Comparison of ENCODE assay signal across 8 mouse cellular contexts in genomic region chr11:4594608-4595500, GRCm38 (mm10). TPM values are rescaled to one million over a fixed set of nuclear protein-coding genes. Genes with fewer than 3 reads are reported as not detected.
DNase-seq lines count a peak whose midpoint lies in the region; ATAC-seq and TF ChIP-seq lines count a peak whose summit lies in the region.

Gene Mtmr3, minus strand, starts transcription at chr11:4594863.

- H3K27me3 ChIP-seq in CH12.LX (replicated peaks) = no peaks in the 10 kb centered on the region
- H3K27me3 ChIP-seq in forebrain, embryonic 12.5 days = no peaks in the 10 kb centered on the region
- no peaks in the 10 kb centered on the region for H3K27me3 ChIP-seq in heart, postnatal 0 days (ENCODE audit: control insufficient read depth, insufficient read depth, low read length)
- no peaks in the 10 kb centered on the region for H3K27me3 ChIP-seq in liver, embryonic 16.5 days (ENCODE audit: control insufficient read depth, insufficient read depth, low read depth, low read length)
- no peaks in the 10 kb centered on the region for H3K27me3 ChIP-seq in neural tube, embryonic 13.5 days
- no peaks in the 10 kb centered on the region for H3K27me3 ChIP-seq in testis, adult 2 months (ENCODE audit: control insufficient read depth, insufficient read depth, low read length)

- peak within 1 kb of the TSS; percentile 79 for H3K9ac ChIP-seq in CH12.LX (ENCODE audit: insufficient read depth, low read depth)
- H3K9ac ChIP-seq in forebrain, embryonic 12.5 days = peak within 1 kb of the TSS; percentile 98
- H3K9ac ChIP-seq in heart, postnatal 0 days (replicated peaks; ENCODE audit: low read depth, low read length) = peak within 1 kb of the TSS; percentile 97
- H3K9ac ChIP-seq in liver, embryonic 16.5 days (ENCODE audit: low read depth, low read length) = peak within 1 kb of the TSS; percentile 100
- peak within 1 kb of the TSS; percentile 99 for H3K9ac ChIP-seq in neural tube, embryonic 13.5 days

- peaks cover 0 to 5% of the 10 kb centered on the region in 2 experiments for H3K36me3 ChIP-seq in CH12.LX (replicated peaks in 1 of 2; ENCODE audit: control insufficient read depth in 1 of 2, insufficient read depth in 1 of 2, low read length in 1 of 2)
- no peaks in the 10 kb centered on the region for H3K36me3 ChIP-seq in forebrain, embryonic 12.5 days (replicated peaks)
- no peaks in the 10 kb centered on the region for H3K36me3 ChIP-seq in heart, postnatal 0 days (replicated peaks; ENCODE audit: control insufficient read depth, insufficient read depth, low read length)
- H3K36me3 ChIP-seq in liver, embryonic 16.5 days (ENCODE audit: control insufficient read depth, insufficient read depth) = no peaks in the 10 kb centered on the region
- H3K36me3 ChIP-seq in neural tube, embryonic 13.5 days = no peaks in the 10 kb centered on the region
- no peaks in the 10 kb centered on the region for H3K36me3 ChIP-seq in testis, adult 2 months (ENCODE audit: control insufficient read depth, insufficient read depth, low read length)

- peak within 1 kb of the TSS; percentile 55 for H3K27ac ChIP-seq in CH12.LX (ENCODE audit: insufficient read depth, low read depth)
- peak within 1 kb of the TSS; percentile 95 for H3K27ac ChIP-seq in forebrain, embryonic 12.5 days
- H3K27ac ChIP-seq in heart, postnatal 0 days (ENCODE audit: low read depth) = peak within 1 kb of the TSS; percentile 98
- peak within 1 kb of the TSS; percentile 97 for H3K27ac ChIP-seq in liver, embryonic 16.5 days (ENCODE audit: low read length)
- H3K27ac ChIP-seq in neural tube, embryonic 13.5 days (replicated peaks) = peak within 1 kb of the TSS; percentile 97
- H3K27ac ChIP-seq in testis, adult 2 months (ENCODE audit: control insufficient read depth, insufficient read depth, low read depth, low read length) = peak within 1 kb of the TSS; percentile 87

- H3K4me3 ChIP-seq in CH12.LX (replicated peaks in 1 of 3; ENCODE audit: low read depth in 2 of 3, low read length in 2 of 3, poor library complexity in 1 of 3) = peak within 1 kb of the TSS; percentile 71 to 93 (median 72)
- peak within 1 kb of the TSS; percentile 96 for H3K4me3 ChIP-seq in forebrain, embryonic 12.5 days (replicated peaks)
- H3K4me3 ChIP-seq in heart, postnatal 0 days (ENCODE audit: low read depth, low read length) = peak within 1 kb of the TSS; percentile 95
- H3K4me3 ChIP-seq in liver, embryonic 16.5 days (ENCODE audit: low read depth, low read length) = peak within 1 kb of the TSS; percentile 100
- H3K4me3 ChIP-seq in neural tube, embryonic 13.5 days = peak within 1 kb of the TSS; percentile 94
- peak within 1 kb of the TSS; percentile 99 for H3K4me3 ChIP-seq in testis, adult 2 months (ENCODE audit: control insufficient read depth, low read depth, low read length)

- peak; percentile 96 for DNase-seq in CH12.LX (ENCODE audit: extremely low read depth)
- DNase-seq in c-Kit-positive CD71-positive TER-119-negative erythroid progenitor cells, embryonic 14.5 days (ENCODE audit: low read depth) = peak; percentile 88
- peak; percentile 94 for DNase-seq in heart, postnatal 0 days (ENCODE audit: low spot score)
- peak; percentile 98 to 99 for DNase-seq in kidney, postnatal 4 days

- peaks cover 8 to 57% of the 10 kb centered on the region in 2 experiments for H3K4me1 ChIP-seq in CH12.LX (ENCODE audit: control insufficient read depth in 1 of 2, insufficient read depth in 2 of 2)
- H3K4me1 ChIP-seq in forebrain, embryonic 12.5 days = peaks cover 13% of the 10 kb centered on the region
- peaks cover 21% of the 10 kb centered on the region for H3K4me1 ChIP-seq in heart, postnatal 0 days (ENCODE audit: control insufficient read depth, insufficient read depth)
- H3K4me1 ChIP-seq in liver, embryonic 16.5 days (ENCODE audit: control insufficient read depth, low read depth, low read length) = peaks cover 17% of the 10 kb centered on the region
- H3K4me1 ChIP-seq in neural tube, embryonic 13.5 days (replicated peaks) = peaks cover 32% of the 10 kb centered on the region
- H3K4me1 ChIP-seq in testis, adult 2 months (ENCODE audit: control insufficient read depth, insufficient read depth, low read length) = peaks cover 3% of the 10 kb centered on the region; the same call in 1 of the 2 replicates

- TF ChIP-seq RAD21 in CH12.LX (IDR thresholded peaks at IDR 0.05; ENCODE audit: low read depth, low read length) = no peak

- TF ChIP-seq EP300 in CH12.LX (IDR thresholded peaks at IDR 0.05; ENCODE audit: low read length) = no peak
- TF ChIP-seq EP300 in heart, postnatal 0 days (IDR thresholded peaks at IDR 0.05; ENCODE audit: low read depth) = peak; percentile 75; the same call in 1 of the 2 replicates

- WGBS in forebrain, embryonic 12.5 days = 6% methylated on average over 46 of the region's 53 CpGs
- WGBS in heart, postnatal 0 days = 5% methylated on average over 47 of the region's 53 CpGs
- WGBS in liver, embryonic 16.5 days (ENCODE audit: insufficient replicate concordance) = 3% methylated on average over 53 of the region's 53 CpGs
- 5% methylated on average over 49 of the region's 53 CpGs for WGBS in neural tube, embryonic 13.5 days

- ATAC-seq in forebrain, embryonic 12.5 days (ENCODE audit: low FRiP score) = peak; percentile 96
- ATAC-seq in heart, postnatal 0 days (ENCODE audit: insufficient read depth, low read depth) = peak; percentile 96
- peak; percentile 96 for ATAC-seq in liver, embryonic 16.5 days (ENCODE audit: low read depth)
- ATAC-seq in neural tube, embryonic 13.5 days (ENCODE audit: low read depth) = peak; percentile 95

- H3K4me2 ChIP-seq in CH12.LX (ENCODE audit: insufficient read depth, low read depth, poor library complexity, severe bottlenecking) = peak within 1 kb of the TSS; percentile 100
- H3K4me2 ChIP-seq in forebrain, embryonic 12.5 days = peak within 1 kb of the TSS; percentile 61
- peak within 1 kb of the TSS; percentile 61 for H3K4me2 ChIP-seq in heart, postnatal 0 days (ENCODE audit: low read depth, low read length)
- peak within 1 kb of the TSS; percentile 72 for H3K4me2 ChIP-seq in liver, embryonic 16.5 days (ENCODE audit: low read depth, low read length)
- H3K4me2 ChIP-seq in neural tube, embryonic 13.5 days = peak within 1 kb of the TSS; percentile 73

- H3K9me3 ChIP-seq in CH12.LX (replicated peaks; ENCODE audit: low read length) = no peaks in the 10 kb centered on the region
- H3K9me3 ChIP-seq in forebrain, embryonic 12.5 days = no peaks in the 10 kb centered on the region
- H3K9me3 ChIP-seq in heart, postnatal 0 days (replicated peaks; ENCODE audit: control insufficient read depth, low read length) = no peaks in the 10 kb centered on the region
- H3K9me3 ChIP-seq in liver, embryonic 16.5 days (replicated peaks; ENCODE audit: control insufficient read depth, low read length) = no peaks in the 10 kb centered on the region
- H3K9me3 ChIP-seq in neural tube, embryonic 13.5 days = no peaks in the 10 kb centered on the region

- peak; percentile 84 for TF ChIP-seq POLR2A in CH12.LX (IDR thresholded peaks at IDR 0.05; ENCODE audit: low read depth, low read length)
- peak; percentile 80 for TF ChIP-seq POLR2A in testis, adult 2 months (IDR thresholded peaks at IDR 0.05; ENCODE audit: control insufficient read depth, low read depth, low read length)

- no peak for TF ChIP-seq CTCF in CH12.LX (conservative IDR thresholded peaks at IDR 0.05 in 1 of 2, IDR thresholded peaks at IDR 0.05 in 1 of 2; ENCODE audit: low read depth in 2 of 2, low read length in 2 of 2)
- no peak for TF ChIP-seq CTCF in heart, postnatal 0 days (IDR thresholded peaks at IDR 0.05; ENCODE audit: low read depth)
- no peak for TF ChIP-seq CTCF in testis, adult 2 months (IDR thresholded peaks at IDR 0.05; ENCODE audit: control insufficient read depth, insufficient read depth, insufficient replicate concordance, low read depth, low read length)

- in situ Hi-C loops in CH12.LX (cut with MboI; ENCODE audit: low pct_ligation_motif_present, low pct_unique_long_range_greater_than_20kb, low sequenced_read_pairs) = loop anchor here (5.0 kb wide), 1 partner anchor 42 kb away; the partner anchor contains the start of gene Ascc2

- peaks cover 43% of the 10 kb centered on the region for H3K79me2 ChIP-seq in CH12.LX (replicated peaks; ENCODE audit: control insufficient read depth, extremely low read depth, insufficient read depth, poor library complexity, severe bottlenecking)

- dilution Hi-C loops in CH12.LX (cut with MboI; ENCODE audit: extremely low pct_ligation_motif_present, extremely low pct_unique_long_range_greater_than_20kb, low sequenced_read_pairs) = no loop called here

TF ChIP-seq in CH12.LX, 34 proteins besides CTCF, POLR2A, EP300 and RAD21 (continues in another document):
- TF ChIP-seq ZMIZ1 (IDR thresholded peaks at IDR 0.05; ENCODE audit: low read depth, low read length) (0 out of 2 replicates have a peak, but pooled peaks have one; percentile 26), IRF4 (IDR thresholded peaks at IDR 0.05; ENCODE audit: low read depth, low read length) (0 out of 2 replicates have a peak, but pooled peaks have one; percentile 11), ELF1 (IDR thresholded peaks at IDR 0.05; ENCODE audit: low read depth, low read length) (0 out of 2 replicates have a peak, but pooled peaks have one; percentile 31), SIN3A (IDR thresholded peaks at IDR 0.05; ENCODE audit: low read length) (peak; percentile 41; the same call in 1 of the 2 replicates), ZNF384 (IDR thresholded peaks at IDR 0.05; ENCODE audit: low read depth, low read length) (no peak), MAX (IDR thresholded peaks at IDR 0.05; ENCODE audit: low read length) (no peak), USF1 (IDR thresholded peaks at IDR 0.05; ENCODE audit: low read depth, low read length) (peak; percentile 56), TCF12 (IDR thresholded peaks at IDR 0.05; ENCODE audit: low read depth, low read length) (peak; percentile 45; the same call in 1 of the 2 replicates), NRF1 (IDR thresholded peaks at IDR 0.05; ENCODE audit: low read depth, low read length) (peak; percentile 80), CHD2 (IDR thresholded peaks at IDR 0.05; ENCODE audit: low read length) (peak; percentile 24; the same call in 1 of the 2 replicates), NELFE (IDR thresholded peaks at IDR 0.05; ENCODE audit: low read depth, low read length) (peak; percentile 15; the same call in 1 of the 2 replicates), MAZ (IDR thresholded peaks at IDR 0.05; ENCODE audit: low read depth, low read length) (no peak)

RNA-seq across cellular contexts. Expression of gene Mtmr3, which starts in this region (rescaled TPM):
- total RNA-seq in CH12.LX (2012; rRNA removed) = 46.3 and 53.8 TPM in 2 replicates
- 31.7 and 32.6 TPM in 2 replicates for total RNA-seq in CH12.LX (2014; rRNA removed)
- 30.3 and 32.5 TPM in 2 replicates for polyA plus RNA-seq in CH12.LX (2012; ENCODE audit: insufficient read length, low read depth)
- 46.5 and 50.1 TPM in 2 replicates for polyA plus RNA-seq in forebrain, embryonic 12.5 days (2016; fragmentation: Nextera tagmentation; extraction: Ambion mirVana)
- total RNA-seq in heart, postnatal 0 days (2014; rRNA removed; ENCODE audit: low replicate concordance) = 53.3 and 68.2 TPM in 2 replicates
- 14.2 and 15.1 TPM in 2 replicates for polyA plus RNA-seq in heart, postnatal 0 days (2015; fragmentation: Nextera tagmentation; extraction: Ambion mirVana)
- polyA plus RNA-seq in liver, embryonic 16.5 days (2015; fragmentation: Nextera tagmentation; extraction: Ambion mirVana) = 32.8 and 36.5 TPM in 2 replicates
- 28.1 and 33.4 TPM in 2 replicates for polyA plus RNA-seq in neural tube, embryonic 13.5 days (2015; fragmentation: Nextera tagmentation; extraction: Ambion mirVana)
- 21.7 and 23.4 TPM in 2 replicates for polyA plus RNA-seq in testis, adult 2 months (2012; rRNA removed)

Comparison
In these comparisons a context has a peak if more than half of its experiments do, and no peak if none do; other contexts are left out.
1. Peak in every context shown above with its lines: DNase-seq, ATAC-seq, H3K4me3 ChIP-seq and H3K27ac ChIP-seq.